Mouse (Mus musculus): Measurements from ENCODE around the gene Stard5. TPM values are rescaled to one million over a fixed set of nuclear protein-coding genes. Genes with fewer than 3 reads are reported as not detected.

Stard5 gene
- total RNA-seq, 2 experiments from 2014 or later = 13.4 to 16.4 TPM

DNA sequence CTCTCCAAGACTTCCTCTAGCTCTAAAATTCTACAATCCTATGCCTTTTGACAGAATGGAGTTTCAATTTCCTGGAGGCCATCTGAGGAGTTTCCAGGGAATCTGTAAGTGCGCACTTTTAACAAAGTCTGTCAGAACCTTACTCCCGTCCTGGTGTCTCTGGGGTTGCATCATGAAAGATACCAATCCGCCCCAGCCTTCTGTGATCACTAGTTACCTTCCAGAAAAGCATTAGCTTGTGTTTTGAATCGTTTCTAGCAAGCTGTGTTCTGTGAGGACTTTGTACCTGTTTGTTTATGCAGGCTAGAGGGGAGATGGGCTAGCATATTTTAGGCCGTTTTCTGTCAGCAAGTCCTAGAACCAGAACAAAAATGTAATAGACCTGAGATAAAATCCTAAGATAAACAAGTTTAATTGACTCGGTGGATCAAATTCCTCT lies 942 bp downstream of the Stard5 start:
- no peak for DNase-seq (ENCODE audit: low spot score in 2 of 2)

DNA sequence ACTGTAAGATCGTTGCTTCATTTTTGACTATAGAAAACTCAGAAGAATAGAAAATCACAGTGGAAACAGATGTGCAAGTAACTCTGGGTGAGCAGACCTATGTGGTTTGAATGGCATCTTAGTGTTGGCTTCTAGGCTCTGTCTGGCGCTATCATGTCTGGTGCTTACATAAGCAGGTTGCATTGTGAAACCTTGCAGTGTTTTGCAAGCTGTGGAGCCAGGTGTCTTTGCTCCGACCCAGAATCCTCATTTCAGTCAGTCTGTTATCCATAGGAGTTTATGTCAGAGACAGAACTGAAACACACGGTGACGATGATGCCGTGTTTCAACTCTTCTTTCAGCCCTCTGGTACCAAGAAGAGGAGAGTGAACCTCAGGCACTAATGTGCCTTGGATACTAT lies 2.1 kb downstream of the Stard5 start:
- no peak for DNase-seq (ENCODE audit: low spot score in 2 of 2)

DNA sequence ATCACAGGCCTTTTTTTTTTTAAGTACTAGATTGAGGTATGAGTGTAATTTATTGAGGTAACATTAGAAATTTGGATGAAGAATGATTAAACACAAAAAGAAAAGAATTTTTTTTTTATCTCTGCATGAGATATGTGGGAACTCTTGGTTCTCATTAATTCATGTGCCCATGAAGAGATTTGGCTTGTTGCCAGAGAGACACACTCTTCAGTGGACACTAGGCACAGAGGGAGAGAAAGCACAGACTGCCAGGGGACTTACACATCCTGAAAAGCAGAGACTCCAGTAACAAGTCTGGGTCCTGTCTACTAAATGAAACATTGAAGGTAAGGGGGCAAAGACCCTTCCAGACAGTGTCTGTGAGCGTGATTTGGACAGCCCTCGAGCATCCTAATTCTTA lies 4.0 kb downstream of the Stard5 start:
- no peak for DNase-seq (ENCODE audit: low spot score in 2 of 2)

DNA sequence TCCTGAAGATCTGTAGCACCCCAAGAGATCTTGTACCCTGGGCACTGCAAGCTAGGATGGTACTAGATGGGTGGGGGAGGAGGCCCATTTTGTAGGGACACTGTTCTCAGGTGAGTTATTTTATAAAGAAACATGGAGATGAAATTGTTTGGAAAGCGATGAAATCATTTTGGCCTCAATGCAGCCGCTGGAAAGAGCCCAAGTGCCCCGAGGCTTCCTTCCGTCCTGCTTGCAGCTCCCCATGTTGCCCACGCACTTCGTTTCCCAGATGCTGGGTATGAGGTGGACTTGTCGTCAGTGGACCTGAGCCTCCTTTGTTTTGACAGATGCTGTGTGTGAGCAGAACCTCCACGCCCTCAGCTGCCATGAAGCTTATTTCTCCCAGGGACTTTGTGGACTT lies 4.7 kb downstream of the Stard5 start:
- no peak for DNase-seq (ENCODE audit: low spot score in 2 of 2)

DNA sequence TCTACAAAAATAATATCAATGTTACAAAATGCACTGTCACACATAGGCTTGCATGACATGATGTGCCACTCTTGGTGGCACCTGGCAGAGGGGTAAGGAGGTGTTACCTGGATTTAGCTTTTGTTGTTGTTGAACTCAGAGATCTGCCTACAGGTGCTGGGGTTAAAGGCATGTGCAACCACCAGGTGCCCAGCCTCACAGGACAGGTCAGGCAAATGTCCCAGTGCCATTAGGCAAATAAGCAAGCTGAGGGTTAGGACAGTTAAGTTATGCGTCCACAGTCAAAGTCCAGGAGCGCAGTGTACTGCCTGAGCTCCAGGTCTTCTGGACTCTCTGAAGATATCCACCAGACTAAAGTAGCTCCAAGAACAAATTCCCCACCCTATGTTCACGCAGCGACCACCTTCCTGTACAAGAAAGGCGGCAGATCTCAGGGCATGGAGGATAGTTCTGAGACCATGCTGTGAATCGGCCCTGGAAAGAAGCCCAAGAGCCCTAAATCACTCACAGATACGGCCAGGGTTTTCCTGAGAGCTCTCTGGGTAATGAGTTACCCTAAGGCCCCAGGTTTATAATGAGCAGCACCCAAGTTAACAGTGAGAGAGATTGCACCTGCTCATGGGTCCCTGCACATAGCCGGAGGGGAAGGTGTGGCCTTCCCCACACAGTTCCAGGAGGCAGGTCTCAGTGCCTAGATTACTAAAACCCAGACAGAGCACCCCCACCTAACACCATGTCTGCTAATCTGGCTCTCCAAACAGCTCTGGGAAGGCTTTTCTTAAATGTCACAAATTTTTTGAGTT lies 6.2 kb downstream of the Stard5 start:
- no peak for DNase-seq (ENCODE audit: low spot score in 2 of 2)

- DNase-seq (ENCODE audit: low spot score in 2 of 2) = no peak
These were observed 7.3 kb downstream of the Stard5 start for GRCm38 (mm10) chr7:83639084-83639483.

DNA sequence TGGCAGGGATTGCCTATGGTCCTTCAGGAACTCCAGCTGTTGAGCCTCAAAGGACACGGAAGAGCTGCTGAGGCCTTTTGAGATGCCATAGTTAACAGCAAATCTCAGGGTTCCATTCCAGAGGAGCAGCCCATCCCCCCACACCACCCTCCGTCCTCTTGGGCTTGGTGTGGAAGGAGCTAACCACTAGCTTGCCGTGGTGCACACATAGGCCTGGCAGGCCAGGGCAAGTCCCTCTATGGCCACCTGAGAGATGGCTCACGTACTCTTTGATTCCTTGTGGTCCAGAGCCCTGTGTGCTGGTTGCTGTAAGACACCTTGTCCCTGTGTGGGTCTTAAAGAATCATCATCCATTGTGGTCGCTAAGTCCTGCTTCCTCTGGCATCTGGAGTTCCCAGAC lies 8.8 kb downstream of the Stard5 start:
- no peak for DNase-seq (ENCODE audit: low spot score in 2 of 2)

DNA sequence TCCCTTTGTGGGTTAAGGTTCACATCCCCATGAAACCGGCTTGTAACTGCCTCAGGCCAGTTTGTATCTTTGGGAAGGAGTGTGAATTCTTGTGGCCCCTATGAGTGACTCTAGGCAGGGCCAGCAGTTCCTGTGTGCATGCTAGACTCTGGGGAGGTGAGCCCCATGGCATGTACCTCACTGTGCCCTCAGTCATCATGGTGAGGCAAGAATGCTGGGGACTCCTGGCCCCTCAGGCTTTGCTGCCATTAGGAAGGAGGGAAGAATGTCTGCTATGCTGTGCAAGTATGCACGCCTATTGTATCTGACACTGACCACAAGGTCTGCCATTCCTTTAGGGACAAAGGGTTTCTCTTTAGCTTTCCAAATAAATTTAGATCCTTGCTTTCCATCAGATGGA lies 9.4 kb downstream of the Stard5 start:
- no peak for DNase-seq (ENCODE audit: low spot score in 2 of 2)

GRCm38 (mm10) chr7:83643581-83643980 lies 11.8 kb downstream of the Stard5 start:
- no peak for DNase-seq (ENCODE audit: low spot score in 2 of 2)

DNA sequence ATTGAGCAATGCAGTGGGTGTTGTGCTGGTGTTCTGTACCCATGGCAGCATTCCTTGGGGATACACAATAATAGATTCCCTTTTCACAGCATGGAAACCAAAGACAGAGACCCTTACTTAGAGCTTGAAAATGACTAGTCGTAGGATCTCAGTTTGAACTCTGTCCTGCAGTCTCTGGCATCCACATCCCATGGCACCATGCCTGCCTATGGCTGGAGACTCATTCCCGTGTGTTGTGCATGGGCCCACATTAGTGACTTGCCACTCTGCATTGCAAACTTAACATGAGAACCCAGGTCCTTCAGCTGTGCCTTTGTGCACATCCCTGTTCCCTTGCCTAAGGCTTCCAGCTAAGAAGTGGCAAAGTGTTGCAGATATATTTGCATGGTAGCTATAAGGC lies 13.0 kb downstream of the Stard5 start:
- no peak for DNase-seq (ENCODE audit: low spot score in 2 of 2)

DNA sequence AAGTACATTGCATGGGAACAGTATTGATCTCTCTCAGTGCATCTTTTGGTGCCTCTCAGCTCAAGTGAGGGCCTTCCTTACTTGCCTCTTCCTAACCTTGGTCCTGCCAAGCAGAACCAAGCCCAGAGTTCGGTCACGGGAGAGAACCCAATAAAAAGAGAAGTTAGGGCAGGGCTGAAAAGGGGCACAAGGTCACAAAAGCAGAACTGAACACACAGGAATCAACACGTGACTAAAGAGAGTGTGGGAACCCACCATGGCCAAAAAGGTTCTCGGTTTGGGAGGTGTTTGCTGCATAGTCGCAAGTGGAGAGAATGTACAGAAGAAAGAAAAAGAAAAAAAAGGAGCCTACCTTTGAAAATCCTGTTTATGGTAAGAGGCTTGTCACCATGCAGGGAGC lies 13.7 kb downstream of the Stard5 start:
- no peak for DNase-seq (ENCODE audit: low spot score in 2 of 2)

DNA sequence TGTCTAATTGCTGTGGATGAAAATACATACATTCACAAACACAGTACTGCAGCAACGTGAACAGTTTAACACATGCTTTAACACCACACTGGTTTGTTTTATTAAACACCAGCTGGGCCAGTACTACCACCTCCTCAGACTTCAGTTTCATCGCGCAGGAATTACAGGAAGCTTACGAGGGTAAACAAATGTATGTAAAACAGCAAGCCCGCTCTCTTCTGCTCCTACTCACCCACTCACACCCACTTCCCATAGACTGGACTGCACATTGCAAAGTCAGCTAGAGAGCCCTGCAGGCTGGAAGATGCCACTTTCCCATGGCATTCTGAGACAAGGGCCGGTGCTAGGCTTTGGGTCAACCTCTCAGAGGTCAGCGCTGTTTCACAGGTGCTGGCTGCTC lies 17.0 kb downstream of the Stard5 start:
- no peak for DNase-seq (ENCODE audit: low spot score in 2 of 2)

- DNase-seq (ENCODE audit: low spot score in 2 of 2) = no peak
These were observed 18.9 kb downstream of the Stard5 start for GRCm38 (mm10) chr7:83650638-83651037.

DNA sequence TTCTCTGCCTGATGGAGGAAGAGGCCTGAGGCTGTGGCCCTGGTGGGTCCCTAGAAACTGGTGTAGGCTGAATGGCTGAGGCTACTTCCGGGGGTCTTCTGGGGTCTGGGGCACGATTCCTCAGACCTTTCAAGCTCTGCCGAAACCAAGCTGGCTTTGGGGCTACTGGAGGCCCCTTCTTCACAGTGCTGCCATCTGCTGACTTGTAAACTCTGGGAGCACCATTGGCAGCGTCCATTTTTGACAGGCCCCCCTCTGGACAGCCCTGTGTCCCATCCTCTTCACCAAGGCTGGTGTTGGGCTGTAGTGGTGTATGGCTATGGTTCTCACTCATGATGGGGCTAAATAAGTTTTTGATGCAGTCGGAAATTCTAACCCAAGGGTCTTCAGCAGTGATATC lies 20.7 kb downstream of the Stard5 start:
- DNase-seq (ENCODE audit: low spot score in 2 of 2) = no peak

DNA sequence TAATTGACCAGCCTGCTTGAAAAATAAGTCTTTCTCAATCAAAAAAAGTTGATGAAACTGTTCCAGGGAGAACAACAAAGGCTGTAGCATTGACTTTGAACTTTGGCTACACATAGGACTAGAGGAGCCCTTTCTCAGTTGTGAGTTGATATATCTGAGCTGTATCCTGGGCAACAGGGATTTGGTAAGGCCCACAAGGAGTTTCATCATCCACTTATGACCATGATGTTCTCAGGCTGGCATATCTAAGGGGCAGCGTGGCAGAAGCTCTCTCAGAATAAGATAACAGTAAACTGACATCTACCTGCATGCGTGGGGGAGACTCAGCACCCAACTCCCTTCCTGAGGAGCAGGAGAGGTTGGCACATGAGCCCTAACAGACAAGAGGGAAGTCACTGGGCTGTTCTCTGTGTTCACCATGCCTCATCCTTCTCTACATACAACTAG lies 21.9 kb downstream of the Stard5 start:
- no peak for DNase-seq (ENCODE audit: low spot score in 2 of 2)

- no peak for DNase-seq (ENCODE audit: low spot score in 2 of 2)
These were observed 22.4 kb downstream of the Stard5 start for GRCm38 (mm10) chr7:83654196-83654595.

DNA sequence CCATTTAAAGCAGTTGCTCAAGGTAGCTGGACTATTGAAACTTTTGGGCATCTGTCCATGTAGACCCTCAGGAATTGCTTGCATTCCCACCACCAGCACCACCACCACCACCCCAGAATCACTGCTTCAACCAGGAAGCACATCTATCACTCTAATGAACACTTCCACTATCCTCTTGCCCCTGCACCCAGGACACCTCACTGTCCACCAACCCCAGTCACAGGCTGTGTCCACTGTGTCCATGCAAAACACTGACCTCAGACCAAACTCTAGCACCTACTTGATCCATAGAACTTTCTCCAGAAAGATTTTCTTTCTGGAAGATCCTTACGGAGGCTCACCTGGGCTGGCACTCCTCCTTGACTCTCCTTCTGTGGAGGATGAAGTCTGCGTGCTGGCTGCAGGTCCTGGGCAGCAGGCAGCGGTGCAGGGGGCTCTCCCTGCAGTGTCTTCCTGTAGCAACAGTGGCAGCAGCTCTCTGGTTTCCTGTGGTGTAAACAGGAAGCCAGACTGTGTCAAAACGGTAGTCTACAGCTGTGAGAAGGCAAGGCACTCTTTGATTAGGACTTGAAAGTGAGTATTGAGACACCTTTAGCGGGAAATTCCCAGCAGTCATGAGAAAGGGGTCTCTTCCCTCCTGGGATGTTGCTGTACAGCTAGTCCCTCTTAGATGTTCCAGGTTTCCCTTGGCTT lies 23.3 kb downstream of the Stard5 start:
- no peak for DNase-seq (ENCODE audit: low spot score in 2 of 2)

DNA sequence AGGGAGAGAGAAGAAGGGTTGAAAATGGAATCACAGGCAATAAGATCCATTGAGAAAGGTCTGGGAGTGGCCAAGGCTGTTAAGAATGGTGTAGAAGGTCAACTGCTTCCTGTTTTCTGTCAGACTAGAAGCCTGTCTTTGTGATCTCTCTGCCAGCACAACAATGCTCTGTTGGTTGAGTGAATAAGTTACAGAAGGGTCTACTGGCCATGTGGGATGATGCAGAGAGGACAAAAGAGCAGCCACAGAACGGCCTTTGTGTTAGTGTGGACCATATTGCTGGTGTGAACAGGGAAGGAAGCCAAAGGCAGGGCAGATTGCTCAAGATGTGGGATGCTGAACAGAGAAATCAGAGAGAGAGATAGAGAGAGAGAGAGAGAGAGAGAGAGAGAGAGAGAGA lies 27.0 kb downstream of the Stard5 start:
- DNase-seq (ENCODE audit: low spot score in 2 of 2) = no peak

DNA sequence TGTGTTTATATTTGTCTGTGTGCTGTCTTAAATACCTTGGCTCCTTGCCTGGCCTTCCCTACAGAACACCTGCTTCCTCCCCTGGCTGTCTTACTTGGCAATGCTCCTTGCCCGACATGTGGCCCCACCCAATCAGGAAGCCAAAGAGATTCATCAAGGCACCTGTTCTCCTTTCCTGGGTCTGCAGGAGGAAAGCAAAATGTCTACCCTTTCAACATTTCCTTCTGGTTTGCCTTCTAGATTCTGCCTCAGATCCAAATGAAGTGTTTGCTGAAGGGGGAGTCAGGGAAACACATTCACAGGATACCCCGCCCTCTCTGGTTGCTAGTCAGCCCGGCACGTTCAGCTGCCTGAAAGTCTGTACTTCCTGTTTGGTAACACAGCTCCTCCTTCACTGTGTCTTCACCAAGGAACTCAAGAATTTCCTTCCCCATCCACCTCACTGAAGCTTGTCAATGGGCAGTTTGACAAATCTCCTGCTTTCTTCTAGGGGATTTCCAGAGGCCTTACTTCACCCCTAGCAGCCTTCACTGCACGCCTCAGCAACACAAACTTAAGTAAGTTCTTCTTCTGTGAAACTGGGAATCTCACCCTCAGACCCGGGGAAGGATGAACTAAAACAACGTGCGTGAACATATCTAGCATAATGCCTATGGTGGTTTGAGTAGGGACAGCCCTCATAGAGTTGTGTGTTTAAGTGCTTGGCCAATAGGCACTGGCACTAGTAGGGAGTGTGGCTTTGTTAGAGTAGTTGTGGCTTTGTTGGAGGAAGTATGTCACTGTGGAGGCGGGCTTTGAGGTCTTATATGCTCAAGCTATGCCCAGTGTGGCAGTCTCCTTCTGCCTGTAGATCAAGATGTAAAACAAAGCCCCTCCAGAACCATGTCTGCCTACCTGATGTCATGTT lies 27.7 kb downstream of the Stard5 start:
- DNase-seq (ENCODE audit: low spot score in 2 of 2) = no peak

- DNase-seq (ENCODE audit: low spot score in 2 of 2) = peak in 1 of 2 experiments; percentile 27
These were observed 28.5 kb downstream of the Stard5 start for GRCm38 (mm10) chr7:83660273-83660691.

DNA sequence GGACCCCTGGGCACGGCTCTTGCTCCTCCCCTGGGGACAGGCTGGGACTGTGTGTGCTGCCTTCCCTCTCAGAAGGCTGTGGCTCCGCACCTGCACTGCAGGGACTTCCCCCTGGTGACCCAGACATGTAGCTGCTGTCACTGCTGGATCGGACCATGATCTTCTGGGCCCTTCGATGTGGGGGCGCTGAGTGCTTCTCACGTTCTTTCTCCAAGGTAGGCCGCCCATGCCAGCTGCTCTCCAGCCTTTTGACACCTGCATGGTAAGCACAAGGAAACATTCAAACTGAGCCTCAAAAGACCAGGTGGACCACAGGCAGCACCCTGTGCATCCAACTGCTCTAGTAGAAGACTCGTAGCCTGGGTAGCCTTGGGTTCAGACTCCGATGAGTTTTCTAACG lies 29.3 kb downstream of the Stard5 start:
- no peak for DNase-seq (ENCODE audit: low spot score in 2 of 2)

DNA sequence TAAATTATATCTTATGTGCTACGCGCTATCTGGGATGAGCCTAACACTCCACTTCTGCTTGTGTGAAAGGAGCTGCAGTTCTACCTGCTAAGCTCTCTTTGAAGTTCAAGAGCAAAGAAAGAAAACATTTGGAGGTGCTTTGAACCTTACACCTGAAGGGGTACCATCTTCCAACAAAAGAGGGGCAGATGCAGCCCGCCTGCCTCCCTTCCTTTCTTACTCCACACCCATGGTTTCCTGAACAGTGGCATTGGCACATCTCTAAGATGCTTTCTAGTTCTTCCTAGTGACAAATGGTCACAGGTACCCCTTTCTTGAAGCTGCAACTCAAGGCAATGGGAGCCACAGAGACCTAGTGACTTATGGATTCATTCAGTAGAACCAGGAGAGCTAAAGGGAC lies 30.0 kb downstream of the Stard5 start:
- no peak for DNase-seq (ENCODE audit: low spot score in 2 of 2)

Measured in layer of hippocampus, postnatal 10 days (tissue).